19 mouse cellular contexts compared by ENCODE assay signal in genomic region chr2:172732453-172733210, GRCm38 (mm10).
DNase-seq lines count a peak whose midpoint lies in the region; ATAC-seq lines count a peak whose summit lies in the region.
"Had no signal": no experiment of that assay in that cellular context is flagged by ENCODE, and none has a peak within 500 bp of the region (broad histone marks: within the 10 kb centered on the region; RNA-seq: fewer than 3 reads in every experiment).

No protein-coding gene starts in this region.

- H3K27me3 ChIP-seq in midbrain, embryonic 14.5 days (ENCODE audit: control insufficient read depth, insufficient read depth, low read length): peaks cover 89% of the 10 kb centered on the region
- peaks cover 85% of the 10 kb centered on the region for H3K27me3 ChIP-seq in midbrain, embryonic 15.5 days (replicated peaks)
- H3K27me3 ChIP-seq in limb, embryonic 10.5 days (ENCODE audit: low read depth, poor library complexity, severe bottlenecking): peaks cover 84% of the 10 kb centered on the region

- H3K9me3 ChIP-seq in midbrain, embryonic 14.5 days (ENCODE audit: control insufficient read depth, low read length): no peaks in the 10 kb centered on the region
- H3K9me3 ChIP-seq in midbrain, embryonic 15.5 days: no peaks in the 10 kb centered on the region
- H3K9me3 ChIP-seq in limb, embryonic 10.5 days (replicated peaks): no peaks in the 10 kb centered on the region

- intact Hi-C loops in heart, postnatal 36 days (cut with DNase I): no loop called here
- intact Hi-C loops in gastrocnemius, postnatal 36 days (cut with DNase I): no loop called here

- no peaks in the 10 kb centered on the region for H3K36me3 ChIP-seq in midbrain, embryonic 14.5 days (ENCODE audit: control insufficient read depth, insufficient read depth, low read length)
- H3K36me3 ChIP-seq in midbrain, embryonic 15.5 days (replicated peaks): no peaks in the 10 kb centered on the region
- H3K36me3 ChIP-seq in limb, embryonic 10.5 days: no peaks in the 10 kb centered on the region

- DNase-seq in embryo, embryonic 10.5 days (ENCODE audit: low spot score): peak; percentile 40
- no peak for DNase-seq in embryo, embryonic 9.5 days (ENCODE audit: extremely low spot score)
- DNase-seq in midbrain, embryonic 14.5 days: peak; percentile 28
- DNase-seq in limb, embryonic 10.5 days (ENCODE audit: low spot score): no peak
- DNase-seq in heart, postnatal 36 days: no peak
- no peak for DNase-seq in gastrocnemius, postnatal 36 days
- DNase-seq in lung, postnatal 4 days: no peak
- DNase-seq: adrenal gland, adult 8-10 months; cerebellum, postnatal 25 days; kidney, adult 9 months; kidney, postnatal 36 days; layer of hippocampus, adult 9-11 months; lung, adult 18-20 months; right cerebral cortex, postnatal 14 days; thymus, postnatal 14 days had no signal

- H3K9ac ChIP-seq in midbrain, embryonic 14.5 days (replicated peaks; ENCODE audit: low read length): no peak overlapping the region
- no peak overlapping the region for H3K9ac ChIP-seq in midbrain, embryonic 15.5 days

- no peak for ATAC-seq in midbrain, embryonic 14.5 days (ENCODE audit: low FRiP score, low TSS enrichment)
- ATAC-seq in midbrain, embryonic 15.5 days (replicated peaks): no peak

- no peak overlapping the region for H3K4me3 ChIP-seq in midbrain, embryonic 14.5 days (replicated peaks; ENCODE audit: low read depth, low read length)
- no peak overlapping the region for H3K4me3 ChIP-seq in midbrain, embryonic 15.5 days
- H3K4me3 ChIP-seq in limb, embryonic 10.5 days: 0 out of 2 replicates have a peak overlapping the region, but pooled peaks have one; percentile 9
- H3K4me3 ChIP-seq: erythroblast, embryonic 14.5 days had no signal

- no peak overlapping the region for H3K27ac ChIP-seq in midbrain, embryonic 14.5 days (replicated peaks; ENCODE audit: low read depth, low read length)
- no peak overlapping the region for H3K27ac ChIP-seq in midbrain, embryonic 15.5 days
- H3K27ac ChIP-seq in limb, embryonic 10.5 days: peak overlapping the region; percentile 28; the same call in 1 of the 2 replicates
- H3K27ac ChIP-seq: macrophage had no signal

- WGBS in midbrain, embryonic 14.5 days: 5% methylated on average over 19 of the region's 19 CpGs
- WGBS in midbrain, embryonic 15.5 days: 5% methylated on average over 19 of the region's 19 CpGs
- WGBS in limb, embryonic 10.5 days: 6% methylated on average over 19 of the region's 19 CpGs

- H3K4me1 ChIP-seq in midbrain, embryonic 14.5 days (ENCODE audit: control insufficient read depth, insufficient read depth, low read length): peaks cover 9% of the 10 kb centered on the region; the same call in 1 of the 2 replicates
- peaks cover 21% of the 10 kb centered on the region for H3K4me1 ChIP-seq in midbrain, embryonic 15.5 days
- H3K4me1 ChIP-seq in limb, embryonic 10.5 days: peaks cover 78% of the 10 kb centered on the region

- H3K4me2 ChIP-seq in midbrain, embryonic 14.5 days (ENCODE audit: low read length): no peak overlapping the region
- no peak overlapping the region for H3K4me2 ChIP-seq in midbrain, embryonic 15.5 days
- H3K4me2 ChIP-seq: heart, embryonic 11.5 days had no signal

Comparison
In these comparisons a context has a peak if more than half of its experiments do, and no peak if none do; other contexts are left out.
1. DNase-seq: peak in embryo, embryonic 10.5 days (single experiment) and midbrain, embryonic 14.5 days (single experiment); none in embryo, embryonic 9.5 days (single experiment), limb, embryonic 10.5 days (single experiment), heart, postnatal 36 days (0 of 2), gastrocnemius, postnatal 36 days (0 of 2) and lung, postnatal 4 days (0 of 2).